Mouse (Mus musculus) liver, embryonic 14.5 days (tissue): ENCODE results near the gene Gnat2.

ENCODE experiments used
- CTCF ChIP-seq: IDR thresholded peaks from 2 replicates; pipeline ENCODE4 v1.5.1; 2016; ENCODE audit warnings: antibody characterized with exemption, low read depth, control low read depth
- EP300 ChIP-seq: IDR thresholded peaks from 2 replicates; pipeline ENCODE4 v1.6.1; 2016; ENCODE audit warnings: antibody characterized with exemption, low read depth

DNA sequence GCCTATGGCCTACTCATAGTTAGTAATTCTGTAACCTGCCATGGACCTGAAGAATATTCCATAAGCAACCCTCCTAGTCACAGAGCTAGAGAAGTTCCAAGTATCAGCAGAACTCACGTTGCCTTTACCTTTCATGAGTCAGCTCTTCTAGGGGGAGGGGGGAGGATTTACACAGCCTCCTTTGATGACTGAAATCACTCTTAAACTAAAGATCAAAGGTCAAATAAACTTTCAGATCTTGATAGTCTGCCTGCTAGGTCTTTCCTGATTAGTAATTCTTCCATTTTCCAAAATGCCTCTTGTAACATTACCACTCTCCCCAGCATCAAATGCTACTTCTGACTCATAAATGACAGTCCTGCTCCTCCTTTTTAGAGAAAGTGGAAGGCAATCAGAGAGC is 31.5 kb downstream of the Gnat2 start:
- no peak for TF ChIP-seq CTCF
- no peak for TF ChIP-seq EP300
